Mouse (Mus musculus) kidney, embryonic 14.5 days (tissue): ENCODE measurements around the gene Epn1. TPM values are rescaled to one million over a fixed set of nuclear protein-coding genes. Genes with fewer than 3 reads are reported as not detected.

Experiments used
- ATAC-seq: fragments of 200-750 bp; cut with Nextera tagmentation; 2 replicates; pipeline ENCODE4 v1.8.0; 2017; ENCODE audit warnings: moderate number of reproducible peaks, mild to moderate bottlenecking, moderate TSS enrichment, moderate library complexity; ENCODE audit not compliant: low FRiP score, low TSS enrichment
- H3K27ac ChIP-seq: fragments of 300-500 bp; sonication (generic); 2 replicates; pipeline ENCODE4 v1.5.1; 2014; ENCODE audit warnings: low read depth, mild to moderate bottlenecking, low read length, moderate library complexity, mixed read lengths
- H3K27me3 ChIP-seq: fragments of 300-500 bp; sonication (generic); 2 replicates; pipeline ENCODE4 v1.6.1; 2014; ENCODE audit warnings: mild to moderate bottlenecking, low read length; ENCODE audit not compliant: control insufficient read depth, insufficient read depth
- H3K36me3 ChIP-seq: fragments of 300-500 bp; sonication (generic); 2 replicates; pipeline ENCODE4 v1.6.1; 2014; ENCODE audit warnings: low read length, mixed read lengths; ENCODE audit not compliant: control insufficient read depth, insufficient read depth
- H3K4me1 ChIP-seq: fragments of 300-500 bp; sonication (generic); 2 replicates; pipeline ENCODE4 v1.6.1; 2014; ENCODE audit warnings: low read length, mixed read lengths; ENCODE audit not compliant: control insufficient read depth, insufficient read depth
- H3K4me2 ChIP-seq: fragments of 300-500 bp; sonication (generic); replicated peaks from 2 replicates; pipeline ENCODE4 v1.6.1; 2014; ENCODE audit warnings: low read depth, mild to moderate bottlenecking, low read length
- H3K4me3 ChIP-seq: fragments of 300-500 bp; sonication (generic); 2 replicates; pipeline ENCODE4 v1.5.1; 2014; ENCODE audit warnings: mild to moderate bottlenecking, low read length
- H3K9ac ChIP-seq: fragments of 300-500 bp; sonication (generic); 2 replicates; pipeline ENCODE4 v1.6.1; 2014; ENCODE audit warnings: low read depth, mild to moderate bottlenecking, low read length, moderate library complexity
- H3K9me3 ChIP-seq: fragments of 300-500 bp; sonication (generic); 2 replicates; pipeline ENCODE4 v1.6.1; 2016; ENCODE audit warnings: low read length; ENCODE audit not compliant: control insufficient read depth
- WGBS: fragments of 180-500 bp; shearing (Covaris S2); extraction: QIAGEN DNeasy Blood & Tissue Kit; methylation state at CpG from one replicate; pipeline ENCODE4 v1.1.7; 2014; 5-methylcytosine and 5-hydroxymethylcytosine counted together
- polyA plus RNA-seq: library from polyadenylated mRNA; unstranded; fragments of >200 nt; fragmentation: Nextera tagmentation; extraction: Ambion mirVana; gene quantifications from 2 replicates; pipeline ENCODE4 v1.2.1, GENCODE M21; 2014

The Epn1 gene
- polyA plus RNA-seq, 1 experiment from 2014 or later: 63.8 TPM

DNA sequence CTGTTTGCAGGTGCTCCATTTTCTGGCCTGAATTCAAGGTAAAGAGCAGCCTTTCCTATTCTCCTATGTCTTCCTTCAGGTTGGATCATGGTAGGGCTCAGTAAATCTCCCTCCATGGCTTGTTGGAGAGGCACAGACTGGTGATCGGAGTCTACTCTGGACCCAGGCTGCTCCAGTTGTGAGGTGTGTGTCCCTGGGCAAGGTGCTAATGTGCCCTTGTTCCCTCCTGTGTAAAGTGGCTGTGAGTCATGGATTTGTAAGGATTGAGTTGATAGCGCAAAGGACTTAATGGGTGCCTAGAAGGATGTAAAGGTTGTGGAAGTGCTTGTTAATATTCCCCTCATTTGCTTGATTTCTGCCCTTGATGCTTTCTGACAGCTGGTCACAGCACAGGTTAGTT, 1.9 kb downstream of the Epn1 start:
- H3K9ac ChIP-seq: no peak overlapping the region
- peaks cover 9% of the 10 kb centered on the region for H3K4me1 ChIP-seq
- no peak overlapping the region for H3K27ac ChIP-seq
- no peak overlapping the region for H3K4me3 ChIP-seq
- H3K4me2 ChIP-seq: no peak overlapping the region
- peaks cover 52% of the 10 kb centered on the region for H3K36me3 ChIP-seq
- H3K27me3 ChIP-seq: no peaks in the 10 kb centered on the region
- 96% methylated on average over 2 of the region's 2 CpGs for WGBS
- no peak for ATAC-seq
- no peaks in the 10 kb centered on the region for H3K9me3 ChIP-seq

- no peak for ATAC-seq
- Histone ChIP-seq H3K4me2 (no peak overlapping the region), H3K27ac (no peak overlapping the region), H3K4me3 (no peak overlapping the region), H3K36me3 (peaks cover 38% of the 10 kb centered on the region), H3K9me3 (no peaks in the 10 kb centered on the region), H3K27me3 (no peaks in the 10 kb centered on the region), H3K9ac (no peak overlapping the region), H3K4me1 (peaks cover 14% of the 10 kb centered on the region)
- 86% methylated on average over 18 of the region's 18 CpGs for WGBS
Observed at GRCm38 (mm10) chr7:5083325-5084105, 3.5 kb downstream of the Epn1 start.

DNA sequence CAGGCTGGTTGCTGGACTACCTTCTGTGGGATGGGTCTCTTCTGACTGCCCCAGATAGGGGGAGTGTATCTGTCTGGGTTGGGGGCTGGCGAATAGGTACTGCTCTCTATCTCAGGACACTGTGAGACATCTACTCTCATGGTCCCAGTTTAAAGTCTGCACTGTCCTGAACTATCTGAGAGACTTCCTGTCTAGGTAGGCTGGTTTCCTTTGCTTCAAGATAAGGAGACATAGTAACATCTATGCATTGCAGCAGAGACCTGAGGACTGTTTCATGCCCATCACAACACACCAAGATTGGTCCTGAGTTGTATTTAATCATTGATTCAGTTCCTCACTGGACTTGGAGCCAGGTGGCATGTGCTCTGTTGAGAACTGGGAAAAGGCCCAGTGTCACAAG, 5.5 kb downstream of the Epn1 start:
- H3K9me3 ChIP-seq: no peaks in the 10 kb centered on the region
- H3K27me3 ChIP-seq: no peaks in the 10 kb centered on the region
- no peak for ATAC-seq
- peaks cover 41% of the 10 kb centered on the region for H3K36me3 ChIP-seq
- no peak overlapping the region for H3K27ac ChIP-seq
- no peak overlapping the region for H3K4me2 ChIP-seq
- H3K4me1 ChIP-seq: peaks cover 14% of the 10 kb centered on the region
- WGBS: 88% methylated on average over 1 of the region's 1 CpGs
- no peak overlapping the region for H3K9ac ChIP-seq
- H3K4me3 ChIP-seq: no peak overlapping the region

- H3K4me3 ChIP-seq: no peak overlapping the region
- ATAC-seq: no peak
- peaks cover 52% of the 10 kb centered on the region for H3K36me3 ChIP-seq
- H3K27ac ChIP-seq: no peak overlapping the region
- no peak overlapping the region for H3K4me2 ChIP-seq
- WGBS: 45% methylated on average over 5 of the region's 5 CpGs
- H3K4me1 ChIP-seq: 0 out of 2 replicates have a peak, but pooled peaks cover 6% of the 10 kb centered on the region
- H3K9ac ChIP-seq: no peak overlapping the region
- H3K27me3 ChIP-seq: no peaks in the 10 kb centered on the region
- H3K9me3 ChIP-seq: no peaks in the 10 kb centered on the region
Observed at GRCm38 (mm10) chr7:5086921-5087440, 6.9 kb downstream of the Epn1 start.

GRCm38 (mm10) chr7:5087886-5088285, 7.9 kb downstream of the Epn1 start:
- Histone ChIP-seq H3K4me3 (no peak overlapping the region), H3K27me3 (no peaks in the 10 kb centered on the region), H3K27ac (no peak overlapping the region), H3K36me3 (peaks cover 61% of the 10 kb centered on the region), H3K4me2 (no peak overlapping the region), H3K9ac (no peak overlapping the region), H3K9me3 (no peaks in the 10 kb centered on the region), H3K4me1 (0 out of 2 replicates have a peak, but pooled peaks cover 6% of the 10 kb centered on the region)
- 79% methylated on average over 4 of the region's 4 CpGs for WGBS
- no peak for ATAC-seq

DNA sequence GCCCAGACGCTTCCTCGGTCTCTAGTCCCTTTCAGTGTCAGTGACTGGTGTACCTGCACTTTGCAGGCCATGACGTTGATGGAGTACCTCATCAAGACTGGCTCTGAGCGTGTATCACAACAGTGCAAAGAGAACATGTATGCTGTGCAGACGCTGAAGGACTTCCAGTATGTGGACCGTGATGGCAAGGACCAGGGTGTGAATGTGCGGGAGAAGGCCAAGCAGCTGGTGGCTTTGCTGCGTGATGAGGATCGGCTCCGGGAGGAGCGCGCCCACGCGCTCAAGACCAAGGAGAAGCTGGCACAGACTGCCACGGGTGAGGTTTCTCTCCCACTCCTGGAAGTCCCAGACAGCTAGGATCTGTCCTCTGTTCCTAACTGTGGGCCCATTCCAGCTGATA, 9.8 kb downstream of the Epn1 start:
- no peak overlapping the region for H3K4me3 ChIP-seq
- 95% methylated on average over 15 of the region's 15 CpGs for WGBS
- H3K9ac ChIP-seq: no peak overlapping the region
- peaks cover 67% of the 10 kb centered on the region for H3K36me3 ChIP-seq
- H3K4me1 ChIP-seq: 0 out of 2 replicates have a peak, but pooled peaks cover 6% of the 10 kb centered on the region
- no peak overlapping the region for H3K4me2 ChIP-seq
- no peak for ATAC-seq
- H3K9me3 ChIP-seq: no peaks in the 10 kb centered on the region
- no peaks in the 10 kb centered on the region for H3K27me3 ChIP-seq
- H3K27ac ChIP-seq: no peak overlapping the region

GRCm38 (mm10) chr7:5091008-5091728, 11.1 kb downstream of the Epn1 start:
- no peak for ATAC-seq
- Histone ChIP-seq H3K27ac (no peak overlapping the region), H3K36me3 (peaks cover 67% of the 10 kb centered on the region), H3K9ac (no peak overlapping the region), H3K4me2 (no peak overlapping the region), H3K4me1 (0 out of 2 replicates have a peak, but pooled peaks cover 6% of the 10 kb centered on the region), H3K9me3 (no peaks in the 10 kb centered on the region), H3K4me3 (no peak overlapping the region), H3K27me3 (no peaks in the 10 kb centered on the region)
- WGBS: 87% methylated on average over 15 of the region's 15 CpGs

GRCm38 (mm10) chr7:5092381-5092780, 12.3 kb downstream of the Epn1 start:
- peaks cover 73% of the 10 kb centered on the region for H3K36me3 ChIP-seq
- 0 out of 2 replicates have a peak, but pooled peaks cover 3% of the 10 kb centered on the region for H3K4me1 ChIP-seq
- H3K9ac ChIP-seq: no peak overlapping the region
- no peaks in the 10 kb centered on the region for H3K9me3 ChIP-seq
- ATAC-seq: no peak
- no peaks in the 10 kb centered on the region for H3K27me3 ChIP-seq
- H3K4me3 ChIP-seq: no peak overlapping the region
- H3K27ac ChIP-seq: no peak overlapping the region
- 81% methylated on average over 6 of the region's 6 CpGs for WGBS
- no peak overlapping the region for H3K4me2 ChIP-seq
